Mouse (Mus musculus) embryonic facial prominence, embryonic 11.5 days (tissue): ENCODE measurements around the gene Fam71b. TPM values are rescaled to one million over a fixed set of nuclear protein-coding genes. Genes with fewer than 3 reads are reported as not detected.

Experiments
- ATAC-seq: fragments of 200-750 bp; cut with Nextera tagmentation; replicated peaks from 2 replicates; pipeline ENCODE4 v1.8.0; 2017; ENCODE audit warnings: low read depth; ENCODE audit not compliant: insufficient number of reproducible peaks, low FRiP score, low TSS enrichment
- DNase-seq: peaks from one replicate; pipeline ENCODE4 v3.0.0-alpha.2; 2015; ENCODE audit warnings: low spot score
- H3K27ac ChIP-seq: fragments of 300-500 bp; sonication (generic); replicated peaks from 2 replicates; pipeline ENCODE4 v1.5.1; 2014; ENCODE audit warnings: mild to moderate bottlenecking, low read depth, low read length, control low read depth
- H3K27me3 ChIP-seq: fragments of 300-500 bp; sonication (generic); 2 replicates; pipeline ENCODE4 v1.6.1; 2014; ENCODE audit warnings: mild to moderate bottlenecking, low read length, moderate library complexity, mixed read lengths; ENCODE audit not compliant: control insufficient read depth, insufficient read depth
- H3K36me3 ChIP-seq: fragments of 300-500 bp; sonication (generic); replicated peaks from 2 replicates; pipeline ENCODE4 v1.6.1; 2014; ENCODE audit warnings: low read depth, mild to moderate bottlenecking, low read length, moderate library complexity, mixed read lengths; ENCODE audit not compliant: control insufficient read depth, insufficient read depth
- H3K4me1 ChIP-seq: fragments of 300-500 bp; sonication (generic); 2 replicates; pipeline ENCODE4 v1.6.1; 2014; ENCODE audit warnings: low read length, mixed read lengths; ENCODE audit not compliant: control insufficient read depth, insufficient read depth
- H3K4me2 ChIP-seq: fragments of 300-500 bp; sonication (generic); 2 replicates; pipeline ENCODE4 v1.6.1; 2014; ENCODE audit warnings: low read depth, mild to moderate bottlenecking, control low read depth, low read length, moderate library complexity
- H3K4me3 ChIP-seq: fragments of 300-500 bp; sonication (generic); 2 replicates; pipeline ENCODE4 v1.5.1; 2014; ENCODE audit warnings: low read depth, low read length, control low read depth
- H3K9ac ChIP-seq: fragments of 300-500 bp; sonication (generic); replicated peaks from 2 replicates; pipeline ENCODE4 v1.6.1; 2014; ENCODE audit warnings: mild to moderate bottlenecking, control low read depth, low read length
- H3K9me3 ChIP-seq: fragments of 300-500 bp; sonication (generic); replicated peaks from 2 replicates; pipeline ENCODE4 v1.6.1; 2016; ENCODE audit warnings: mild to moderate bottlenecking, low read length, inconsistent platforms, mixed read lengths; ENCODE audit not compliant: control insufficient read depth
- WGBS: fragments of 180-500 bp; shearing (Covaris S2); extraction: QIAGEN DNeasy Blood & Tissue Kit; methylation state at CpG from one replicate; pipeline ENCODE4 v1.1.7; 2014; 5-methylcytosine and 5-hydroxymethylcytosine counted together
- polyA plus RNA-seq: library from polyadenylated mRNA; unstranded; fragments of >200 nt; fragmentation: Nextera tagmentation; extraction: Ambion mirVana; gene quantifications from 2 replicates; pipeline ENCODE4 v1.2.1, GENCODE M21; 2014

The Fam71b gene
- polyA plus RNA-seq, 1 experiment from 2014 or later = not detected

DNA sequence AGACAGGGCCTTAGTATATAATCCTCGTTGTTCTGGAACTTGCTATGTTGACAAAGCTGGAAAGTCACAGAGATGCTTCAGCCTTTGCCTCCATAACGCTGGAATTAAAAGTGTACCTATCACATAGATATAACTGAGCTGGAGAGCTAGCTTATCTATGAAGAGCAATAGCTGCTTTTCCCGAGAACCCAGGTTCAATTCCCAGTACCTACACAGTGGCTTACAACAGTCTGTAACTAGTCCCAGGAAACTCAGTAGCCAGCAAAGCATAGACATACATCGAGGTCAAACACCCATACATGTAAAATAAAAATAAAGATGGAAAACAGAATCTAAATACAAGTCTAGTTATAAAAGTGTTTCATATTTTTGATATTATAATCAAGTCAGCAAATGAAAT is 2.1 kb downstream of the Fam71b start:
- Histone ChIP-seq H3K36me3 (no peaks in the 10 kb centered on the region), H3K27me3 (no peaks in the 10 kb centered on the region), H3K4me3 (no peak overlapping the region), H3K4me2 (no peak overlapping the region), H3K9ac (no peak overlapping the region), H3K27ac (no peak overlapping the region), H3K4me1 (no peaks in the 10 kb centered on the region), H3K9me3 (no peaks in the 10 kb centered on the region)
- no peak for DNase-seq
- WGBS = 88% methylated on average over 4 of the region's 4 CpGs
- ATAC-seq = no peak

DNA sequence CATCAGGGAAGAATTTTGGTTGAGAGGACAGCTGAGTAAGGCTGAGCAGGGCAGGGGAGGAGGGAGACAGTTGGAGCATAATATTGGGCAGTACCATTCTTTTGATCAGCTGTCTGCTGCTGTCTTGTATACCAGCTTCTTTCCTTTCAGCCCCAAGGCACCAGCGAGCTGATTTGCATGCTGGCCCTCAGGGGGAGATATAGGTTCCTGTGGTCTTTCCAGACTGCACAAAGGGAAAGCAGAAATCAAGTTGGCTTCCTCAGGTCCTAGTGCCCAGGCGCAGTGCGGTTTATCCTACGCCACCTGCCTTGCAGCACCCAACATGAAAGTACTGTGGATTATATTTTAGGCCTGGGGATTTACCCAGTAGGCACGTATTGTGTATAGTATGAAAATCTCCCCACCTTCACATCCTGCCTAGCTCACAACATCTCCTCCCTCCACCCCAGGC is 2.6 kb downstream of the Fam71b start:
- 70% methylated on average over 5 of the region's 5 CpGs for WGBS
- Histone ChIP-seq H3K36me3 (no peaks in the 10 kb centered on the region), H3K4me1 (no peaks in the 10 kb centered on the region), H3K27me3 (no peaks in the 10 kb centered on the region), H3K9ac (no peak overlapping the region), H3K4me2 (no peak overlapping the region), H3K4me3 (no peak overlapping the region), H3K27ac (no peak overlapping the region), H3K9me3 (no peaks in the 10 kb centered on the region)
- DNase-seq = no peak
- ATAC-seq = no peak

DNA sequence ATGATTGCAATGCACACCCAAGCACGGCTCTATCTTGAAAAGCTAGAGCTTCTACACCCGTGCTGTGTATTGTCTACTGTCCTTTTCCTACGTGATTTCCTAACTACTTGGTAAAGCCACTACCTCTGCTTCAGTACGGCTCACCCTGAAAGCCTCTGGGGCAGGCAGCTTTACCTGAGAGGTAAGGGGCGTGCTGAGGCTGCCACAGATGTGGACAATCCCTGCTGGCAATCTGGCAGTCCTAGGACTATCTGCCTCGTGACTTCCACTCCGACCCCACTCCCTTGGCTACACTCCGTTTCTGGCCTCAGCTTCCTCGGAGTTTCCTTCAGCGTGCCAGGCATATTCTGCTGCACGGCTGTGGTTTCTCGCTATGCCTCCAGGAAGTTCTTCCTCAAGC is 5.2 kb downstream of the Fam71b start:
- Histone ChIP-seq H3K9ac (no peak overlapping the region), H3K9me3 (no peaks in the 10 kb centered on the region), H3K27me3 (no peaks in the 10 kb centered on the region), H3K27ac (no peak overlapping the region), H3K4me1 (no peaks in the 10 kb centered on the region), H3K36me3 (no peaks in the 10 kb centered on the region), H3K4me2 (no peak overlapping the region), H3K4me3 (no peak overlapping the region)
- no peak for ATAC-seq
- 79% methylated on average over 12 of the region's 12 CpGs for WGBS
- no peak for DNase-seq

DNA sequence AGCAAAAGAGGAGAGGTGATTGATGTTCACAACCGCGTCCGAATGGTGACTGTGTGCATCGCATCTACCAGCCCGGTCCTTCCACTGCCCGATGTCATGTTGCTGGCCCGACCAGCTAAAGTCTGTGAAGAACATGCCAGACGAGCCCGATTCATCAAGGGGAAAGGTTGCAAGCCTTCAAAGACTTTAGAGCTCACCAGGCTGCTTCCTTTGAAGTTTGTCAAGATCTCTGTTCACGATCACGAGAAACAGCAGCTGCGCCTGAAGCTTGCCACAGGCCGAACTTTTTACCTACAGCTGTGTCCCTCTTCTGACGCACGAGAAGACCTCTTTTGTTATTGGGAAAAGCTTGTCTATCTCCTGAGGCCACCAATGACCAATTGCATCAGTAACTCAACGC is 8.6 kb downstream of the Fam71b start:
- DNase-seq (no peak), ATAC-seq (no peak)
- H3K36me3 ChIP-seq = no peaks in the 10 kb centered on the region
- H3K4me2 ChIP-seq = no peak overlapping the region
- no peaks in the 10 kb centered on the region for H3K9me3 ChIP-seq
- WGBS = 85% methylated on average over 16 of the region's 16 CpGs
- H3K4me3 ChIP-seq = no peak overlapping the region
- no peaks in the 10 kb centered on the region for H3K4me1 ChIP-seq
- no peak overlapping the region for H3K9ac ChIP-seq
- H3K27me3 ChIP-seq = no peaks in the 10 kb centered on the region
- H3K27ac ChIP-seq = no peak overlapping the region

DNA sequence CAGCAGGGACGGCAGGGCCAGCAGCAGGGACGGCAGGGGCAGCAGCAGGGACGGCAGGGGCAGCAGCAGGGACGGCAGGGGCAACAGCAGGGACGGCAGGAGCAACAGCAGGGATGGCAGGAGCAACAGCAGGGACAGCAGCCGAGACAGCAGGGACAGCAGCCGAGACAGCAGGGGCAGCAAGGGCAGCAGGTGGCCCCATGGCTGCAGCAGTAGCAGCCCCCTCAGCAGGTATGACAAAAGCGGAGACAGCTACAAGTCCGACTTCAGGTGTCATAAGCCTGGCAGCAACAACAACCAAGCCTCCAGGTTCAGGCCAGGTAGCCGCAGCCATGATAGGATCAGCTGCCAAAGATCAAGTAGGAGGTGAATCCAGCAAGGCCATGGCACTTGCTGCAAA is 10.4 kb downstream of the Fam71b start:
- no peak overlapping the region for H3K9ac ChIP-seq
- no peak for ATAC-seq
- 37% methylated on average over 10 of the region's 10 CpGs for WGBS
- H3K4me1 ChIP-seq = no peaks in the 10 kb centered on the region
- H3K27ac ChIP-seq = no peak overlapping the region
- DNase-seq = no peak
- no peaks in the 10 kb centered on the region for H3K27me3 ChIP-seq
- no peak overlapping the region for H3K4me2 ChIP-seq
- H3K4me3 ChIP-seq = no peak overlapping the region
- no peaks in the 10 kb centered on the region for H3K36me3 ChIP-seq
- no peaks in the 10 kb centered on the region for H3K9me3 ChIP-seq

DNA sequence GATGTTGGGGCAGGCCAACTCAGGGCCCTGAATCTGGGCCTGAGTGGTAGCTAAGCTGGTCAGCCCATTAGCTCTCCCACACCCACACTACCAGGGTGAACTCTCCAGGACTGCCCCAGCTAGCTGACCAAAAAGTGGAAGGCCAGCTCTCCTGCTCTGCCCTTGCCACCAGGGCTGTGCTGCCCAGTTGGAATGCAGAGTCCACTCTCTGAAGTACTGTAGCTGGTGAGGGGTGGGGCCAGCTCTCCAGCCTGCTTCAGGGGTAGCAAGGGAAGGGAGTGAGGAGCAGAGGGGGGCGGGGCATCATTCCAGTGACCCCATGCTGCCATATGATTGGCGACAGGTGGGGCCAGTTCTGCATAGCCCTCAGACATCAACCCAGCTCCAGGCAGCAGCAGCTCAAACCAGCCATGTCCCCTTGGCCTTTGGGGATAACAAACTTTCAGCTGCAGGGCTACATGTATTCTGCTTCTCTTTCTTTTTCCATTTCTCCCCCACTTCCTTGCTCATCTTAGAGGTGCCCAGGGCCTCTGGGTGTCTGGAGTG is 13.7 kb downstream of the Fam71b start:
- H3K36me3 ChIP-seq = no peaks in the 10 kb centered on the region
- DNase-seq (no peak), ATAC-seq (no peak)
- no peak overlapping the region for H3K4me3 ChIP-seq
- H3K27me3 ChIP-seq = no peaks in the 10 kb centered on the region
- no peak overlapping the region for H3K4me2 ChIP-seq
- H3K4me1 ChIP-seq = no peaks in the 10 kb centered on the region
- no peak overlapping the region for H3K27ac ChIP-seq
- H3K9me3 ChIP-seq = no peaks in the 10 kb centered on the region
- H3K9ac ChIP-seq = no peak overlapping the region
- 35% methylated on average over 2 of the region's 2 CpGs for WGBS

DNA sequence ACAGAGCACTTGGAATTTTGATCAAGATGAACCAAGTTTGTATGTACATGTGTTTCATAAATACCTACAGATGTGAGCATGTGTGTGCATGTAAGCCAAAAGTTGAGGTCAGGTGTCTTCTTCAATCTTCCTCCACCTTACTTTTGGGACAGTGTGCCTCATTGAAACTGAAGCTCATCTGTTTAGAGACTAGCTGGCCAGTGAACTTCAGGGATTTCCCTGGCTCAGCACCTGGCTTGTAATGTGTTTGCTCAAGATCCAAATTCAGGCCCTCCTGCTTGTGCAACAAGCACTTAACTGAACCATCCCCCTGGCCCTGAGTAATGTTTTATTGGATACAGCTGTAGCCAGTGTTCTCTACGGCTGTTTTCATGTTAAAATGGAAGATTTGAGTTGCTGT is 22.1 kb downstream of the Fam71b start:
- Histone ChIP-seq H3K9ac (no peak overlapping the region), H3K4me2 (no peak overlapping the region), H3K4me1 (no peaks in the 10 kb centered on the region), H3K27ac (no peak overlapping the region), H3K9me3 (no peaks in the 10 kb centered on the region), H3K27me3 (no peaks in the 10 kb centered on the region), H3K4me3 (no peak overlapping the region), H3K36me3 (no peaks in the 10 kb centered on the region)
- ATAC-seq (no peak), DNase-seq (peak; percentile 56)
- WGBS = 33% methylated on average over 1 of the region's 1 CpGs

DNA sequence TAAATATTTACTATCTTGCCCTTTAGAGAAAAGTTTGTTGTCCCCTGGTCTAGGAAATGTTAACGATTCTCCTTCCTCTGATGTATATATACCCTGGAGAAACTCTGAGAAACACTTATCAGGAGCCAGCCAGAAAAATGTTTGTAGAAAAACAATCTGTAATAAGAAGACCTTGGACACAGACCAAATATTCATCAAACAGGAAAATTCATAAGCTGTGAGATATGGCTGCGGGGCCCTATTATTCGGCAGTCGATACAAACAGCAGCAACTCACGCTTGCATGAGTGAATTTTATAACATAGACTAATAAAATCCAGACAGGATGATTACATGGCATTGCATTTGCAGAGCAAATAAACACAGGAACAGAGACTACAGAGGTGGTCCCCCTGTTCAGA is 22.5 kb downstream of the Fam71b start:
- Histone ChIP-seq H3K9me3 (no peaks in the 10 kb centered on the region), H3K27me3 (no peaks in the 10 kb centered on the region), H3K9ac (no peak overlapping the region), H3K36me3 (no peaks in the 10 kb centered on the region), H3K27ac (no peak overlapping the region), H3K4me2 (no peak overlapping the region), H3K4me3 (no peak overlapping the region), H3K4me1 (no peaks in the 10 kb centered on the region)
- DNase-seq (no peak), ATAC-seq (no peak)
- WGBS = 81% methylated on average over 5 of the region's 5 CpGs
